Mouse (Mus musculus) midbrain, postnatal 0 days (tissue): ENCODE measurements around the gene Bglap. TPM values are rescaled to one million over a fixed set of nuclear protein-coding genes. Genes with fewer than 3 reads are reported as not detected.
A peak's percentile ranks its signal among the peaks of the same experiment; 100 is the strongest.

Experiments
- ATAC-seq: fragments of 200-750 bp; cut with Nextera tagmentation; 2 replicates; pipeline ENCODE4 v1.8.0; 2017; ENCODE audit warnings: moderate number of reproducible peaks, mild to moderate bottlenecking, moderate TSS enrichment, moderate library complexity; ENCODE audit not compliant: low FRiP score
- DNase-seq: peaks from one replicate; pipeline ENCODE4 v3.0.0-alpha.2; 2015; ENCODE audit warnings: low spot score
- H3K27ac ChIP-seq: fragments of 300-500 bp; sonication (generic); 2 replicates; pipeline ENCODE4 v1.5.1; 2014; ENCODE audit warnings: low read depth, mild to moderate bottlenecking, low read length, mixed read lengths
- H3K27me3 ChIP-seq: fragments of 300-500 bp; sonication (generic); 2 replicates; pipeline ENCODE4 v1.6.1; 2014; ENCODE audit warnings: low read length, control low read depth, mixed read lengths; ENCODE audit not compliant: insufficient read depth
- H3K36me3 ChIP-seq: fragments of 300-500 bp; sonication (generic); 2 replicates; pipeline ENCODE4 v1.6.1; 2014; ENCODE audit warnings: low read length, control low read depth, mixed read lengths; ENCODE audit not compliant: insufficient read depth
- H3K4me1 ChIP-seq: fragments of 300-500 bp; sonication (generic); 2 replicates; pipeline ENCODE4 v1.6.1; 2014; ENCODE audit warnings: mild to moderate bottlenecking, control low read depth, antibody characterized with exemption, low read length, mixed read lengths; ENCODE audit not compliant: insufficient read depth
- H3K4me2 ChIP-seq: fragments of 300-500 bp; sonication (generic); 2 replicates; pipeline ENCODE4 v1.6.1; 2014; ENCODE audit warnings: low read depth, mild to moderate bottlenecking, low read length, mixed read lengths; ENCODE audit not compliant: poor library complexity, severe bottlenecking
- H3K4me3 ChIP-seq: fragments of 300-500 bp; sonication (generic); 2 replicates; pipeline ENCODE4 v1.5.1; 2014; ENCODE audit warnings: low read depth, mild to moderate bottlenecking, low read length, moderate library complexity
- H3K9ac ChIP-seq: fragments of 300-500 bp; sonication (generic); replicated peaks from 2 replicates; pipeline ENCODE4 v1.6.1; 2014; ENCODE audit warnings: mild to moderate bottlenecking, low read length, moderate library complexity, mixed read lengths; ENCODE audit not compliant: poor library complexity, severe bottlenecking
- H3K9me3 ChIP-seq: fragments of 300-500 bp; sonication (generic); 2 replicates; pipeline ENCODE4 v1.6.1; 2016; ENCODE audit warnings: low read length, control low read depth
- CTCF ChIP-seq: IDR thresholded peaks from 2 replicates; pipeline ENCODE4 v1.5.1; 2016; ENCODE audit warnings: antibody characterized with exemption, mild to moderate bottlenecking
- WGBS: fragments of 180-500 bp; shearing (Covaris S2); extraction: QIAGEN DNeasy Blood & Tissue Kit; methylation state at CpG from one replicate; pipeline ENCODE4 v1.1.7; 2014; 5-methylcytosine and 5-hydroxymethylcytosine counted together
- polyA plus RNA-seq: library from polyadenylated mRNA; unstranded; fragments of >200 nt; fragmentation: Nextera tagmentation; extraction: Ambion mirVana; gene quantifications from 2 replicates; pipeline ENCODE4 v1.2.1, GENCODE M21; 2015
- total RNA-seq: library from RNA; depleted of rRNA; stranded (reverse); fragments of >200 nt; gene quantifications from 2 replicates; pipeline ENCODE4 v1.2.3, GENCODE M21; 2014

Bglap gene
- total and polyA plus RNA-seq, 2 experiments from 2014 or later = not detected

DNA sequence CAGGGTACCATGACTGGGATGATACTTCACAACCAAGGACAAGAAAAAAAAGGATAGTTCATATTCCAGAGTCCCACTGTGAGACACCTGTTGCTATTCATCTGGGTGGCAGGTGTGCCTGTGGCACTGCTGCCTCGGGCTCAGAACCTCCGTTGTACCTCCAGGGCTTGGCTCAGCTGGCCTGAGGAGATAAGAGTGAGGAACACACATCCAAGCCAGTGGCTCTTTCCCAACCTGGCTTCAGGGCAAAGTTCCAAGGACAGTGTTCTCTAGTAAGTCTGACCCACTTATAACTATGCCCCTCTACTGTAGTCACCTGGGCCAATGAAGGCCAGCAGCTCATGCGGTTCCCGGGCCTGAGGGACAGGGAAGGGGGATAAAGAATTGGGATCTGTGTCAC, 27.4 kb upstream of the Bglap start:
- ATAC-seq = no peak
- no peak for TF ChIP-seq CTCF

GRCm38 (mm10) chr3:88410645-88411031, 26.4 kb upstream of the Bglap start:
- no peak for TF ChIP-seq CTCF
- Histone ChIP-seq H3K9ac (no peak overlapping the region), H3K27me3 (no peaks in the 10 kb centered on the region), H3K36me3 (peaks cover 21% of the 10 kb centered on the region), H3K4me1 (no peaks in the 10 kb centered on the region), H3K4me3 (peak overlapping the region; percentile 52), H3K27ac (peak overlapping the region; percentile 86), H3K4me2 (peak overlapping the region; percentile 55), H3K9me3 (no peaks in the 10 kb centered on the region)
- 25% methylated on average over 7 of the region's 7 CpGs for WGBS
- ATAC-seq (no peak), DNase-seq (no peak)

More for the DNA sequence above, 27.4 kb upstream of the Bglap start:
- Histone ChIP-seq H3K9ac (no peak overlapping the region), H3K4me1 (no peaks in the 10 kb centered on the region), H3K36me3 (peaks cover 24% of the 10 kb centered on the region), H3K27ac (no peak overlapping the region), H3K4me3 (no peak overlapping the region), H3K9me3 (no peaks in the 10 kb centered on the region), H3K4me2 (no peak overlapping the region), H3K27me3 (no peaks in the 10 kb centered on the region)
- 87% methylated on average over 4 of the region's 4 CpGs for WGBS
- DNase-seq = no peak

- no peaks in the 10 kb centered on the region for H3K9me3 ChIP-seq
- TF ChIP-seq CTCF = peak; percentile 2; the same call in 1 of the 2 replicates
- no peaks in the 10 kb centered on the region for H3K27me3 ChIP-seq
- peak within 1 kb of the TSS; percentile 75 for H3K9ac ChIP-seq
- peak within 1 kb of the TSS; percentile 55 for H3K4me2 ChIP-seq
- H3K27ac ChIP-seq = peak within 1 kb of the TSS; percentile 86
- ATAC-seq (peak; percentile 91), DNase-seq (peak; percentile 89)
- H3K36me3 ChIP-seq = peaks cover 15% of the 10 kb centered on the region
- under 1% methylated on average over 54 of the region's 54 CpGs for WGBS
- no peaks in the 10 kb centered on the region for H3K4me1 ChIP-seq
- H3K4me3 ChIP-seq = peak within 1 kb of the TSS; percentile 52
These were observed 25.7 kb upstream of the Bglap start, which contains the start of gene Pmf1 for GRCm38 (mm10) chr3:88409741-88410644. TSS of gene Pmf1 (minus strand) at chr3:88410331.

DNA sequence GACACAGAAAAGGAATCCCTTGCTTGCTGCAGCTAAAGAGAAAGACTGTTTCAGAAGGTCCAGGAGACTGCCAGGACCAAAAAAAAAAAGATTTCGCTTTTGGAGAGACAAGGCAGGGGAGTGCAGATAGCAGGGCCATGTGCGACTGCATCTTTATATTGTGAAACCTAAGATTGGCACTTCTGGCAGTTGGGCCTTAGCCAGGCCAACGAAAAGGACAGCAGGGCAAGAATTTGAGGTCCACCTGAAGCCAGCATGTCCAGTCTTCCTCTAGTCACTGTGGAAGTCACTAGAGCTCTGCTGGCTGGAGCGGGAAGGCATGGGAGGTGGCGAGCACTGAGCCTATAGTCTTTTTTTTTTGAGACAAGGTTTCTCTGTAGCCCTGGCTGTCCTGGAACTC, 24.7 kb upstream of the Bglap start:
- Histone ChIP-seq H3K27ac (no peak overlapping the region), H3K4me3 (no peak overlapping the region), H3K9me3 (no peaks in the 10 kb centered on the region), H3K4me1 (no peaks in the 10 kb centered on the region), H3K9ac (no peak overlapping the region), H3K4me2 (peak overlapping the region; percentile 55; the same call in 1 of the 2 replicates), H3K27me3 (no peaks in the 10 kb centered on the region), H3K36me3 (peaks cover 15% of the 10 kb centered on the region)
- no peak for ATAC-seq
- WGBS = 73% methylated on average over 5 of the region's 5 CpGs
- no peak for DNase-seq
- TF ChIP-seq CTCF = no peak

DNA sequence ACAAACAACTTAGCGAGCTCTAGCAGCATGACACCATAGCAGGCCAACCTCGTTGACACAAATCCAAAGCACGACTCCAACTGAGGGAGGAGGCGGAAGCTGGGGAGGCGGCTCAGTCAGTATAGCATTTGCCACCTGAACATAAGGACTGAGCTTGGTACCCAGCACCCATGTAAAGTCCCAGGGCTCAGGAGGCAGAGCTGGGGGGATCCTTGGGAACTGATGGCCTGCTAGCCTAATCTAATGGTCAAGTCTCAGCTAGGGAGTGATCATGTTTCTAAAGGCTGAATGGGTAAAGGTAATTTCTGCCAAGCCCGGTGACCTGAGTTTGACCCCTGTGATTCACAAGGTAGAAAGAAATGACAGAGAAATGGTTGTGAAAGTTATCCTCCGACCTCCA, 23.3 kb upstream of the Bglap start:
- H3K27ac ChIP-seq = no peak overlapping the region
- TF ChIP-seq CTCF = no peak
- WGBS = 59% methylated on average over 7 of the region's 7 CpGs
- H3K27me3 ChIP-seq = no peaks in the 10 kb centered on the region
- no peaks in the 10 kb centered on the region for H3K9me3 ChIP-seq
- DNase-seq = no peak
- no peaks in the 10 kb centered on the region for H3K4me1 ChIP-seq
- ATAC-seq = no peak
- no peak overlapping the region for H3K4me3 ChIP-seq
- H3K36me3 ChIP-seq = peaks cover 5% of the 10 kb centered on the region
- H3K9ac ChIP-seq = no peak overlapping the region
- H3K4me2 ChIP-seq = no peak overlapping the region

DNA sequence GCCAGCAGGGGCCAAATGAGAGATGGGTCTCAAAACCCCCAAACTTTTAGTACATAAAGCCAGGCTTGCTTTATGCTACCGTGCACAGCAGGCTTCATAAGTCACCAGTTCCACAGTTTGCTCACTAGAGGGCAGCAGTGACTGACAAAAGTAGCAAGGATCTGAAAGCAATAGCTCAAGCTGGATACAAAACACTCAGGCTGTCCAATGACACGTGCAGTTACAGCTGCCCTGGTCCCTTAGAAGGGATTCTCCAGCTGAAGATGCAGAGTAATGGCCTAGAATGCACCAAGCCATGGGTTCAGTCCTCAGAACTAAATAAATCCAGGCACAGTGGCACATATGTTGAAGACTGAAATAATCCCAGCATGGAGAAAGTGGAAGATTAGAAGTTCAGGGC, 22.8 kb upstream of the Bglap start:
- H3K9ac ChIP-seq = no peak overlapping the region
- 0% methylated on average over 2 of the region's 2 CpGs for WGBS
- no peak; the same call in 1 of the 2 replicates for ATAC-seq

More for the DNA sequence above, 22.8 kb upstream of the Bglap start:
- Histone ChIP-seq H3K4me1 (no peaks in the 10 kb centered on the region), H3K4me2 (no peak overlapping the region), H3K9me3 (no peaks in the 10 kb centered on the region), H3K4me3 (no peak overlapping the region), H3K27ac (no peak overlapping the region), H3K27me3 (no peaks in the 10 kb centered on the region), H3K36me3 (peaks cover under 1% of the 10 kb centered on the region)
- peak; percentile 93 for DNase-seq
- peak; percentile 97 for TF ChIP-seq CTCF
